Mouse (Mus musculus) fibroblast of lung, adult 2 months (primary cell): Measurements from ENCODE around the gene Rtf2.

Experiments
- DNase-seq: peaks from one replicate; pipeline ENCODE4 v3.0.0-alpha.2; 2011; ENCODE audit warnings: low read depth

Rtf2 gene

DNA sequence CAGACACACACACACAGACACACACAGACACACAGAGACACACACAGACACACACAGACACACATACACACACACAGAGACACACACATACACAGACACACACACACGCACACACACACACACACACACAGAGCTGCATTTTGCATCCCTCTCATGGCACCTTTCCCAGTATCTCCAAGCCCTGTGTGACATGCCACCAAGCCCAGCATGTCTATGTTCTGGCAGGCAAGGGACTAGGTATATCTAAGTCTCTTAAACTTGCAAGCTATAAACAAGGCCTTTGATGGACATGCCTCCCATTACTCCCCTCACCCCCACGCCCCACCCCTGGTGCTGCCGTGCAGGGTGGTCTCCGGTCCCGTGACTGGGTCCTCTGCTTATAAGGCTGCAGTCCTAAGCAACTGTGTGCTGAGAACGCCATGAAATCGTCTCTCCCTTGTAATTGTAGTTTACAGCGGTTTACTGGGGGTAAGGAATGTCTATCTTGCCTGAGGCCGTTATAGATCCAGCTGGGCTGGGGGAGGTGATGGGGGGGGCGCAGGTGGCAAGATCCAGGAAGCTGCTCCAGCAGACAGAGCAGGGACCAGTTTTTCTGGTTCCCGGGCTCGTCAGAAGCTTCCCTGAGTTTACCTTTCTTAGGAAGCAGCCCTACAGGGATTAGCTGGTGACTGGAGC, 44.5 kb downstream of the Rtf2 start:
- no peak for DNase-seq

DNA sequence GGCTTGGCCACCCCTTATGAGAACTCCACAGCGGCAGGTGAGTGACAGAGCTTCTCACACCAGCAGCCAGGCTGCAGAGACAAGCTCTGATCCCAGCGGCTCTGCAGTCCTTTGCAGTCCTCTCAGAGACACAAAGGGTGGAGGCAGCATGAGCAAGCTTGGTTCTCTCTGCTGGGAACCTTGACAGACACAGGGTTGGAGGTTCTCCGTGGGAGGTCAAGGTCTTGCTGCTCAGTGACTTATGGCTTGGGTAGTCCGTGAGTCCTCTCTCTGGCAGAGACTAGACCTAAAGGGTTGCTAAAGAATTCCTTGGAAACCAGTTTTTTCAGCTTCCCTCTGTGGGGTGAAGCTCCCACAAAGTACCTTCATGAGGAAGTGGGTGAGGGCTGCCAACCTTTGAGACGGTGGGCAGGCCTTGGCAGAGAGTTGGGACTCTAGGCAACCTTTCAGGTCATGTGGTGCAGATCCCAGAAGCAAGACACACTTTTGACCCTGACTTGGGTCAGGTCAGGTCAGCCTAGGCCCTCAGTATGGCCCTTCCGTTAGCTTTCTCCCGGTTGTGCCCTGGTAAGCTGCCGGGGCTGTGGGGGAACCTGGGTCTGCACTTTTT, 56.5 kb downstream of the Rtf2 start:
- no peak for DNase-seq

DNA sequence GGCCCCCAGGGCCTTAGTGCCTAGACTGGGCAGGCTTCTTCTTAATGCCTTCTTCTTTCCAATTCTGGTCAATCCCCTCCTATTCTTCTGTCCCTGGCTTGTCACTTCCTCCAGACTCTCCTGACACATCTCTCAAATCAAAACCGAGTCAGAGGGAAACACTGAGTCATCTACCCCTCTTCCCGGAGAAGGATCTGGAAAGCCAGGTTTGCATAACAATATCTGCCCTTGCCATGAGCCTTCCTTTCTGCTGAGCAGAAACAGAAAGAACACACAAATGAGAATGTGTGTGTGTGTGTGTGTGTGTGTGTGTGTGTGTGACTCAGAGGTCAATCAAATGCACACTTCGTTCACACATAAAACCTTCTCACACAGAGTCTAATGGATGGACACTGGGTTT, 58.5 kb downstream of the Rtf2 start:
- DNase-seq = no peak

DNA sequence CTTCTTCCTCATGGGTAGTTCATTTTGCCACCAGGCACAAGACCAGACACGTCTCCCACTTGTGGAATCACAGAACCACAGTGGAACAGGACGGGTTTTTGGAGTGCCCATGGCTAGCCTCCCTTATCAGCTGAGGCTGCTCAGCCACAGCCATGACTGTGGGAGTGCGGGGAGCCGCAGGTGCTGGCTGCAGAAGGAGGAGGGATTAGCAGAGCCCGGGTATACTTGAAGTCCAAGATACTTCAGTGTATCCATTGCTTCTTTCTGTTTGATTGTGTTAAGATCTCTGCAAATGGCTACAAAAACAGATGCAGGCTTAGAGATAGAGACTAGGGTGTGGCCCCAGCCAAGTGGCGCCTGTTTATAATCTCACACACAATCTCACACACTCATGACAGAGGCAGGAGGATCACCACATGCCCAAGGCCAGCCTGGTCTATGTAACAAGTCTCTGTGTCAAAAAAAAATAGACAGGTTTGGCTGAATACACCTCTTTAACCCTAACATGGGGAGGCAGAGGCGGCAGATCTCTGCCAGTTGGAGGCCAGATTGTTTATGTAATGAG, 60.5 kb downstream of the Rtf2 start:
- no peak for DNase-seq

DNA sequence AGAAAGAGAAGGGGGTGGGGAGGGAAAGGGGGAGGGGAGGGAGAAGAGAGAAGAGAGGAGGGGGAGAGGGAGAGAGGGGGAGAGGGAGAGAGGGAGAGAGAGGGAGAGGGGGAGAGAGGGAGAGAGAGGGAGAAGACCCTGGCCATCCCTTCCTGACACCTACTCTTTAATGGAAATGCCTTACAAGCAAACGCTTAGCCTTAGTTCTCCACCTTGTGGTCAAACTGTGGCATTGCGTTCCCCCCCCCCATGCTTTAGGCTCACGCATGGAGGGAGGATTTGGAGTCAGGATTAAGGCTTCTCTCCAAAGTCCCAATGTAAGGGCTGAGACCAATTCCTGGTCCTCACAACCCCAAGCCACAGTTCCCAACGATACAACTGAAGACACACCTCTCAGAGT, 61.0 kb downstream of the Rtf2 start:
- DNase-seq = no peak

DNA sequence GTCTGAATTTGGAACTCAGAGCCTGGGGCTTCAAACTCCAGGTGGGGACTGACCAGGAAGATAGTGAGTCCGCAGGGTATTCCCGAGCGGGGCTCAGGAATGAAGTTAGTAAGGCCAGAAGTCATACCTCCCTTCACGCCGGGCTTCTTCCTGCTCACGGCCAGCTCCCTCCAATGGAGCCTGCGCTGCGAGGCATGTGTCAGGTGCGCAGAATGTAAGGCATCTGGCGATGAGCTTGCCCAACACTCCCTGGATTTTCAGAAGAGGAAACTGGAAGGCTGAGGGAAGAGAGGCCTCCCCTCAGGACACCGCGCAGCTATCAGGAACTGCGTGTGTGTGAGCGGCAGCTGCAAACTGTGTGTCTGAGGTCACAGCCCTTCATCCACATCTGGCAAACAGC, 61.8 kb downstream of the Rtf2 start:
- no peak for DNase-seq

DNA sequence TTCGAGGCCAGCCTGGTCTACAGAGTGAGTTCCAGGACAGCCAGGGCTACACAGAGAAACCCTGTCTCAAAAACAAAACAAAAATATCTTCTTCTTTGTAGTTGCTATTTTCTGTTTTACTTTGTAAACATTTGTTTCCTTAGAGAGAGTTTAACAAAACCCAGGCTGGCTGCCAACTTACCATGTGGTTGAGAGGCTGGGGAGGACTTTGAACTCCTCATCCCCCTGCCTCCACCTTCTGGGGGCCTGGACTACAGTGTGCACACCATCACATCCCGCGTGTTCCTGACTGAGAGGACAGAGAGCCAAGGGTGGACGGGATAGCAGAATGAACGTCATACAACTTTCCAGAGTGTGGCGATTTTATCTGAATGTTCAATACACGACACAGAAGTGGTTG, 65.8 kb downstream of the Rtf2 start:
- no peak for DNase-seq

DNA sequence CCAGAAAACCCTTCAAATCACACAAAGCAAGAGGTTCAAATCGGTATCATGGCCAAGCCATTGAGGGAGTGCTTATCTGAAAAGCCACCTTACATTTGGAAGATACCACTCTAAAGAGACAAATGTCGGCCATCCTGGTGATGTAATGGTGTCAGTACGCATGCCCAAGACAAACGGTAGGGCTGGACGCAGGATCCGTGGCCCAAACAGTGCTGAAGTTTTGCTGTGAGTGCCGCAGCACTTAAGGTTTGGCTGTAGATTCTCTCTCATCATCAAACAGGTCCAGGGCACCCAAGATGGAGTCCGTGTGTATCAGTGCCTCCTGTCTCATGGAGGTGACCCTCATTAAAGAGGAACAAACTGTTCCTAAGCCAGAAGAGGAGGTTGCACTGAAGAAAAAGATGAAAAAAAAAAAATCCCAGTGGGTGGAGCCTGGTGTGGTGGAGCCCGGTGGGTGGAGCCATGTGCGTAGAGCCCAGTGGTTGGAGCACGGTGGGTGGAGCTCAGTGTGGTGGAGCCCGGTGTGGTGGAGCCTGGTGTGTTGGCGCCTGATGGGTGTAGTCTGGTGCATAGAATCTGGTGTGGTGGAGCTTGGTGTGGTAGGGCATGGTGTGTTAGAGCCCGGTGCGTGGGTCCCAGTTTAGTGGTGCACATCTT, 69.8 kb downstream of the Rtf2 start:
- DNase-seq = no peak

DNA sequence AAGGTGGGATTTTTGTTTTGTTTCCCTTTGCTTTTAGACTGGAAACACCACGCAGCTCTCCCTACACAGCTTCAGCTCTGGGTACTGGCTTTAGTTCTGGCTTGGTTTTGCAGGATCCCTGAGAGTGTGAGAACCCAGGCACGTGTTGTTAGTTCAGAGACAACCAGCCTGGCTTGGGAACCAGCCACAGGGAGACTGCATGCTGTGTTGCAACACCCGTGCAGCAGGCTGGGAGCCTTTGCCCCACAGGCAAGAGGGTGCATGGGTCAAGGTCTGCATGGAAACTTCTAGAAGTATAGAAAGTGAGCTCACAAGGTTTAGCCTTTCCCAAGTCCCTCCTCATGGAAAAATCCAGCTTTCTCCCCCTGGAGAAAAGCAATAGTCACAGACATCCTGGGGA, 70.5 kb downstream of the Rtf2 start:
- DNase-seq = no peak

DNA sequence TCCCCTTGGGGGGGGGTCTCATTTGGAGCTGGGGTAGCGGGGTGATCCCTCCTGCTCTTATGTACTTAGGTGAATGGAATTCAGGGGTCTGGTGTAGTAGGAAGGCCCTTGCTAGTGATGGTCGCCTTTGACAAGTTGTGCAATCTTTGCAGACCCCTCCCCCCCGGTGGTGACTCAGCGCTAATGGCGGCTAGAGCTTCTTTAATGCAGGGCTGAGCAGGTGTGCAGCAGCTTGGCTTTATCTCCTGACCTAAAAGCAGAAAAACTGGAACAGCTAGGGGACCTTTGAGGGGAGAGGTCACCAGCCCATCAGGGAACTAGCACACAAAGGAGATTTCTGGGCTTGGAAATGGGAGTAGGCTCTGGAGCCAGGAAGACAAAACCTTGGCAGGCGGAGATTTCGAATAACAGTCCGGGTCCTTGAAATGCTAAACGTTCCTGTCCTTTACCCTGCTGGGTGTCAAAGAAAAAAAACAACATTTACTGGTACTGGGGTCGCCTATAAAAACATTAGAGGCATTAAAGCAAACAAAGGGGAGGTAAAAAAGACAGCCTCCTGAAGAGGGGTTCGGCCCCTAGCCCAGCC, 76.1 kb downstream of the Rtf2 start:
- DNase-seq = no peak
